ENCODE assay signal across 7 mouse cellular contexts in the genomic region with DNA sequence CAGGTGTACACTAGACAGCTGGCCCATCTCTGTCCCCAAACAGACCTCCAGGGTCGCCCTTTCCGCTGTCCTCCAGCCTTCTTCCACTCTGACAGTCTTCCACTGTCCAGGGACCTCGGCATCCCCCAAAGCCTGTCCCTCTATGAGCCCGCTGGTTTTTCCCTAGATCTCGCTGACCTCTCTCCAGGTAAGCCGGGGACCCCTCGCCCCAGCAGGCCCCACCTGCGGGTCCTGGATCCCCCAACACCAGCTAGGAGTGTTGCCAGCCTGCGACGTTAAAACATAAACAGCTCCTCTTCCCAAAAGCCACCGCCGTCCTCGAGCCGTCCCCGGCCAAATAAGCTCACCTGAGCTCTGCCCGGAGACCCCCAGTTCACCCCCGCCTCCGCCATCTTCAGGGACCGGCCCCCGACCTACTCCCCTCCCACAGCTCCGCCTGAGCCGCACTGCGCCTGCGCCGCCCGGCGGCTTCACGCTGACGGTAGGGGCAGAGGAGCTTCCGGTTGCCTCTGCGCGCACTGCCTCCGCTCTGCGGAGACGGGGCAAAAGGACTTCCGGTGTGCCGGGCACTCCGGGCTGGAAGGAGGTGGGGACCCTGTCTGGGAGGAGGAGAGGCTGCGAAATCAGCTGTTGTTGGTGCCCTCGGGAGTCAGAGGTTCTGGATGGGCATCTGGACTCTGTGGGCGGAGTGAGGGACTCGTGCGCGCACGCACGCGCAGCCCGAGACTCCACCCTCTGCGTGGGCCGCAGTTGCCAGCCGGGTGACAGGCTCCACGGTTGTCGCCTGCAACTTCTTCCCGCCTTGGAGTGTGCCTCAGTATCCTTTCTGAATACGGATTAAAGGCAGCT. TPM values are rescaled to one million over a fixed set of nuclear protein-coding genes. Genes with fewer than 3 reads are reported as not detected.
A peak's percentile ranks its signal among the peaks of the same experiment; 100 is the strongest.
DNase-seq lines count a peak whose midpoint lies in the region; ATAC-seq lines count a peak whose summit lies in the region.

No protein-coding gene starts in this region.

- peak overlapping the region; percentile 77 for H3K4me3 ChIP-seq in intestine, embryonic 15.5 days (replicated peaks)
- H3K4me3 ChIP-seq in midbrain, embryonic 10.5 days = peak overlapping the region; percentile 90

- H3K4me1 ChIP-seq in intestine, embryonic 15.5 days (replicated peaks) = peaks cover 5% of the 10 kb centered on the region
- peaks cover 23% of the 10 kb centered on the region for H3K4me1 ChIP-seq in midbrain, embryonic 10.5 days

- peak; percentile 99 for ATAC-seq in intestine, embryonic 15.5 days

- H3K9me3 ChIP-seq in intestine, embryonic 15.5 days = no peaks in the 10 kb centered on the region
- H3K9me3 ChIP-seq in midbrain, embryonic 10.5 days (replicated peaks) = no peaks in the 10 kb centered on the region

- no peaks in the 10 kb centered on the region for H3K27me3 ChIP-seq in intestine, embryonic 15.5 days (replicated peaks)
- no peaks in the 10 kb centered on the region for H3K27me3 ChIP-seq in midbrain, embryonic 10.5 days (ENCODE audit: low read depth, poor library complexity, severe bottlenecking)

- no peaks in the 10 kb centered on the region for H3K36me3 ChIP-seq in intestine, embryonic 15.5 days
- no peaks in the 10 kb centered on the region for H3K36me3 ChIP-seq in midbrain, embryonic 10.5 days

- H3K9ac ChIP-seq in intestine, embryonic 15.5 days = peak overlapping the region; percentile 74

- intact Hi-C loops in gastrocnemius, postnatal 36 days (cut with DNase I) = no loop called here
- intact Hi-C loops in left cerebral cortex, postnatal 25 days (cut with DNase I) = loop anchor here (5.0 to 10.0 kb wide), 3 partner anchors 105 to 730 kb away; partner anchors contain the start of genes Ccdc93 and Ddx18

- H3K27ac ChIP-seq in intestine, embryonic 15.5 days = peak overlapping the region; percentile 88
- peak overlapping the region; percentile 93 for H3K27ac ChIP-seq in midbrain, embryonic 10.5 days (replicated peaks)

- peak; percentile 90 to 93 for DNase-seq in adrenal gland, adult 18-20 months (ENCODE audit: low spot score in 2 of 2)
- DNase-seq in embryo, embryonic 11 days = peak; percentile 95
- DNase-seq in gastrocnemius, postnatal 36 days = peak; percentile 88 to 89
- peak; percentile 89 to 92 for DNase-seq in left cerebral cortex, postnatal 25 days (ENCODE audit: low spot score in 2 of 2)
- DNase-seq in midbrain, embryonic 10.5 days (ENCODE audit: low spot score) = peak; percentile 95
- peak; percentile 94 for DNase-seq in right cerebral cortex, postnatal 4 days

- 0% methylated on average over 55 of the region's 55 CpGs for WGBS in intestine, embryonic 15.5 days
- under 1% methylated on average over 55 of the region's 55 CpGs for WGBS in midbrain, embryonic 10.5 days

- H3K4me2 ChIP-seq in intestine, embryonic 15.5 days (replicated peaks) = peak overlapping the region; percentile 80

RNA-seq across cellular contexts. Expression of gene Insig2, which starts 4.8 kb away (rescaled TPM):
- 10 to 100 TPM; 49.3 to 61.4 TPM for total RNA-seq in adrenal gland, adult 18-20 months (2021)
- 10 to 100 TPM; 58.0 to 59.8 TPM for total RNA-seq in gastrocnemius, postnatal 36 days (2021)
- 25.6 and 31.9 TPM in 2 replicates for polyA plus RNA-seq in intestine, embryonic 15.5 days (2015; fragmentation: Nextera tagmentation; extraction: Ambion mirVana)
- 10 to 100 TPM; 54.2 to 59.4 TPM for total RNA-seq in left cerebral cortex, postnatal 25 days (2021)
- polyA plus RNA-seq in midbrain, embryonic 10.5 days (2016; fragmentation: Nextera tagmentation; extraction: Ambion mirVana) = 21.1 and 22.0 TPM in 2 replicates

Comparison
In these comparisons a context has a peak if more than half of its experiments do, and no peak if none do; other contexts are left out.
1. Peak in every context shown above with its lines: DNase-seq, ATAC-seq, H3K4me3 ChIP-seq and H3K27ac ChIP-seq.